Mouse (Mus musculus): Measurements from ENCODE around the gene Asgr1. TPM values are rescaled to one million over a fixed set of nuclear protein-coding genes. Genes with fewer than 3 reads are reported as not detected.

Gene Asgr1
- polyA plus RNA-seq, 1 experiment from 2014 or later, result 0.40 TPM

GRCm38 (mm10) chr11:70029829-70030550 is 23.9 kb upstream of the Asgr1 start:
- ATAC-seq (ENCODE audit: low FRiP score), result peak; percentile 48
- Histone ChIP-seq H3K9me3 (ENCODE audit: control insufficient read depth, low read length) (no peaks in the 10 kb centered on the region), H3K27me3 (ENCODE audit: control insufficient read depth, insufficient read depth, low read length) (no peaks in the 10 kb centered on the region), H3K4me3 (ENCODE audit: low read depth, low read length) (peak overlapping the region; percentile 32), H3K9ac (ENCODE audit: low read depth, low read length) (peak overlapping the region; percentile 57), H3K4me1 (replicated peaks; ENCODE audit: control insufficient read depth, insufficient read depth, low read length) (peaks cover 31% of the 10 kb centered on the region), H3K36me3 (ENCODE audit: control insufficient read depth, insufficient read depth, low read length) (peaks cover 10% of the 10 kb centered on the region), H3K27ac (ENCODE audit: low read depth, low read length) (peak overlapping the region; percentile 92), H3K4me2 (replicated peaks; ENCODE audit: low read depth, low read length) (peak overlapping the region; percentile 58)
- 31% methylated on average over 11 of the region's 11 CpGs for WGBS
- DNase-seq (ENCODE audit: low spot score), result no peak

- peak overlapping the region; percentile 58 for H3K4me2 ChIP-seq (replicated peaks; ENCODE audit: low read depth, low read length)
- H3K9ac ChIP-seq (ENCODE audit: low read depth, low read length), result peak overlapping the region; percentile 57
- ATAC-seq (ENCODE audit: low FRiP score) (no peak), DNase-seq (ENCODE audit: low spot score) (no peak)
- H3K36me3 ChIP-seq (ENCODE audit: control insufficient read depth, insufficient read depth, low read length), result peaks cover 10% of the 10 kb centered on the region
- peak overlapping the region; percentile 92 for H3K27ac ChIP-seq (ENCODE audit: low read depth, low read length)
- 92% methylated on average over 28 of the region's 28 CpGs for WGBS
- peaks cover 31% of the 10 kb centered on the region for H3K4me1 ChIP-seq (replicated peaks; ENCODE audit: control insufficient read depth, insufficient read depth, low read length)
- peak overlapping the region; percentile 32 for H3K4me3 ChIP-seq (ENCODE audit: low read depth, low read length)
- no peaks in the 10 kb centered on the region for H3K9me3 ChIP-seq (ENCODE audit: control insufficient read depth, low read length)
- H3K27me3 ChIP-seq (ENCODE audit: control insufficient read depth, insufficient read depth, low read length), result no peaks in the 10 kb centered on the region
Measured at GRCm38 (mm10) chr11:70030651-70031320, 23.1 kb upstream of the Asgr1 start.

- Histone ChIP-seq H3K9me3 (ENCODE audit: control insufficient read depth, low read length) (no peaks in the 10 kb centered on the region), H3K36me3 (ENCODE audit: control insufficient read depth, insufficient read depth, low read length) (peaks cover 10% of the 10 kb centered on the region), H3K4me2 (replicated peaks; ENCODE audit: low read depth, low read length) (no peak overlapping the region), H3K27ac (ENCODE audit: low read depth, low read length) (no peak overlapping the region), H3K9ac (ENCODE audit: low read depth, low read length) (no peak overlapping the region), H3K27me3 (ENCODE audit: control insufficient read depth, insufficient read depth, low read length) (no peaks in the 10 kb centered on the region), H3K4me3 (ENCODE audit: low read depth, low read length) (no peak overlapping the region), H3K4me1 (replicated peaks; ENCODE audit: control insufficient read depth, insufficient read depth, low read length) (peaks cover 29% of the 10 kb centered on the region)
- 98% methylated on average over 11 of the region's 11 CpGs for WGBS
- no peak for ATAC-seq (ENCODE audit: low FRiP score)
- no peak for DNase-seq (ENCODE audit: low spot score)
Measured at GRCm38 (mm10) chr11:70031321-70031670, 22.6 kb upstream of the Asgr1 start.

GRCm38 (mm10) chr11:70038174-70038573 is 15.7 kb upstream of the Asgr1 start:
- H3K27ac ChIP-seq (ENCODE audit: low read depth, low read length), result no peak overlapping the region
- H3K9me3 ChIP-seq (ENCODE audit: control insufficient read depth, low read length), result no peaks in the 10 kb centered on the region
- no peaks in the 10 kb centered on the region for H3K27me3 ChIP-seq (ENCODE audit: control insufficient read depth, insufficient read depth, low read length)
- no peak for DNase-seq (ENCODE audit: low spot score)
- WGBS, result 82% methylated on average over 7 of the region's 7 CpGs
- H3K4me3 ChIP-seq (ENCODE audit: low read depth, low read length), result no peak overlapping the region
- no peak for ATAC-seq (ENCODE audit: low FRiP score)
- H3K9ac ChIP-seq (ENCODE audit: low read depth, low read length), result no peak overlapping the region
- 0 out of 2 replicates have a peak, but pooled peaks cover 5% of the 10 kb centered on the region for H3K36me3 ChIP-seq (ENCODE audit: control insufficient read depth, insufficient read depth, low read length)
- no peaks in the 10 kb centered on the region for H3K4me1 ChIP-seq (replicated peaks; ENCODE audit: control insufficient read depth, insufficient read depth, low read length)
- no peak overlapping the region for H3K4me2 ChIP-seq (replicated peaks; ENCODE audit: low read depth, low read length)

GRCm38 (mm10) chr11:70039631-70040030 is 14.3 kb upstream of the Asgr1 start:
- H3K9me3 ChIP-seq (ENCODE audit: control insufficient read depth, low read length), result no peaks in the 10 kb centered on the region
- ATAC-seq (ENCODE audit: low FRiP score), result no peak
- no peaks in the 10 kb centered on the region for H3K4me1 ChIP-seq (replicated peaks; ENCODE audit: control insufficient read depth, insufficient read depth, low read length)
- WGBS, result 92% methylated on average over 10 of the region's 10 CpGs
- no peak overlapping the region for H3K4me3 ChIP-seq (ENCODE audit: low read depth, low read length)
- peaks cover 2% of the 10 kb centered on the region; the same call in 1 of the 2 replicates for H3K36me3 ChIP-seq (ENCODE audit: control insufficient read depth, insufficient read depth, low read length)
- no peak for DNase-seq (ENCODE audit: low spot score)
- no peak overlapping the region for H3K4me2 ChIP-seq (replicated peaks; ENCODE audit: low read depth, low read length)
- H3K27me3 ChIP-seq (ENCODE audit: control insufficient read depth, insufficient read depth, low read length), result no peaks in the 10 kb centered on the region
- H3K9ac ChIP-seq (ENCODE audit: low read depth, low read length), result no peak overlapping the region
- H3K27ac ChIP-seq (ENCODE audit: low read depth, low read length), result no peak overlapping the region

- Histone ChIP-seq H3K27me3 (ENCODE audit: control insufficient read depth, insufficient read depth, low read length) (no peaks in the 10 kb centered on the region), H3K4me1 (replicated peaks; ENCODE audit: control insufficient read depth, insufficient read depth, low read length) (no peaks in the 10 kb centered on the region), H3K4me3 (ENCODE audit: low read depth, low read length) (no peak overlapping the region), H3K27ac (ENCODE audit: low read depth, low read length) (no peak overlapping the region), H3K9ac (ENCODE audit: low read depth, low read length) (no peak overlapping the region), H3K36me3 (ENCODE audit: control insufficient read depth, insufficient read depth, low read length) (peaks cover 2% of the 10 kb centered on the region; the same call in 1 of the 2 replicates), H3K9me3 (ENCODE audit: control insufficient read depth, low read length) (no peaks in the 10 kb centered on the region), H3K4me2 (replicated peaks; ENCODE audit: low read depth, low read length) (no peak overlapping the region)
- ATAC-seq (ENCODE audit: low FRiP score), result no peak
- WGBS, result 94% methylated on average over 7 of the region's 7 CpGs
- no peak for DNase-seq (ENCODE audit: low spot score)
Measured at GRCm38 (mm10) chr11:70040184-70040583, 13.7 kb upstream of the Asgr1 start.

- H3K36me3 ChIP-seq (ENCODE audit: control insufficient read depth, insufficient read depth, low read length), result peaks cover 2% of the 10 kb centered on the region; the same call in 1 of the 2 replicates
- WGBS, result 91% methylated on average over 22 of the region's 23 CpGs
- H3K4me1 ChIP-seq (replicated peaks; ENCODE audit: control insufficient read depth, insufficient read depth, low read length), result no peaks in the 10 kb centered on the region
- no peaks in the 10 kb centered on the region for H3K27me3 ChIP-seq (ENCODE audit: control insufficient read depth, insufficient read depth, low read length)
- no peak overlapping the region for H3K4me2 ChIP-seq (replicated peaks; ENCODE audit: low read depth, low read length)
- no peaks in the 10 kb centered on the region for H3K9me3 ChIP-seq (ENCODE audit: control insufficient read depth, low read length)
- H3K4me3 ChIP-seq (ENCODE audit: low read depth, low read length), result no peak overlapping the region
- DNase-seq (ENCODE audit: low spot score) (no peak), ATAC-seq (ENCODE audit: low FRiP score) (no peak)
- no peak overlapping the region for H3K9ac ChIP-seq (ENCODE audit: low read depth, low read length)
- H3K27ac ChIP-seq (ENCODE audit: low read depth, low read length), result no peak overlapping the region
Measured at GRCm38 (mm10) chr11:70042309-70043085, 11.4 kb upstream of the Asgr1 start.

- Histone ChIP-seq H3K4me2 (replicated peaks; ENCODE audit: low read depth, low read length) (no peak overlapping the region), H3K4me3 (ENCODE audit: low read depth, low read length) (no peak overlapping the region), H3K4me1 (replicated peaks; ENCODE audit: control insufficient read depth, insufficient read depth, low read length) (no peaks in the 10 kb centered on the region), H3K27ac (ENCODE audit: low read depth, low read length) (no peak overlapping the region), H3K27me3 (ENCODE audit: control insufficient read depth, insufficient read depth, low read length) (no peaks in the 10 kb centered on the region), H3K36me3 (ENCODE audit: control insufficient read depth, insufficient read depth, low read length) (peaks cover 2% of the 10 kb centered on the region; the same call in 1 of the 2 replicates), H3K9ac (ENCODE audit: low read depth, low read length) (no peak overlapping the region), H3K9me3 (ENCODE audit: control insufficient read depth, low read length) (no peaks in the 10 kb centered on the region)
- DNase-seq (ENCODE audit: low spot score), result no peak
- WGBS, result 81% methylated on average over 7 of the region's 7 CpGs
- ATAC-seq (ENCODE audit: low FRiP score), result no peak
Measured at GRCm38 (mm10) chr11:70043665-70044064, 10.2 kb upstream of the Asgr1 start.
